In genomic region chr7:25855082-25855481, GRCm38 (mm10) we compare ENCODE assay signal across 9 mouse cellular contexts. TPM values are rescaled to one million over a fixed set of nuclear protein-coding genes. Genes with fewer than 3 reads are reported as not detected.
DNase-seq lines count a peak whose midpoint lies in the region; ATAC-seq and TF ChIP-seq lines count a peak whose summit lies in the region.
"Had no signal": no experiment of that assay in that cellular context is flagged by ENCODE, and none has a peak within 500 bp of the region (broad histone marks: within the 10 kb centered on the region; RNA-seq: fewer than 3 reads in every experiment).

No protein-coding gene starts in this region.

- H3K4me3 ChIP-seq in G1E (ENCODE audit: low read depth, low read length), result no peak overlapping the region
- H3K4me3 ChIP-seq in heart, postnatal 0 days (ENCODE audit: low read depth, low read length), result no peak overlapping the region
- H3K4me3 ChIP-seq: limb, embryonic 15.5 days had no signal

- WGBS in heart, postnatal 0 days, result 25% methylated on average over 8 of the region's 8 CpGs

- no peaks in the 10 kb centered on the region for H3K9me3 ChIP-seq in G1E (replicated peaks)
- H3K9me3 ChIP-seq in heart, postnatal 0 days (replicated peaks; ENCODE audit: control insufficient read depth, low read length), result no peaks in the 10 kb centered on the region
- H3K9me3 ChIP-seq: limb, embryonic 15.5 days had no signal

- no peak for ATAC-seq in G1E (ENCODE audit: extremely low read depth, insufficient number of reproducible peaks, low FRiP score, poor library complexity, severe bottlenecking)
- ATAC-seq in heart, postnatal 0 days (ENCODE audit: insufficient read depth, low read depth), result no peak

- peak; percentile 4 for DNase-seq in cerebellum, adult 9-10 months
- no peak for DNase-seq in cerebellum, adult 11-12 months
- peak; percentile 5 for DNase-seq in G1E (ENCODE audit: low spot score)
- DNase-seq in cerebellum, postnatal 14 days, result peak; percentile 67 to 78
- peak; percentile 29 for DNase-seq in heart, postnatal 0 days (ENCODE audit: low spot score)
- DNase-seq in layer of hippocampus, postnatal 25 days (ENCODE audit: extremely low spot score in 1 of 2, low spot score in 1 of 2), result peak; percentile 58 to 68
- peak; percentile 36 for DNase-seq in mesoderm, embryonic 11.5 days (ENCODE audit: low read depth, low spot score)
- DNase-seq in spleen, postnatal 4 days (ENCODE audit: low spot score in 2 of 2), result peak; percentile 39 to 75

- H3K27me3 ChIP-seq in G1E (ENCODE audit: insufficient read depth, low read length), result no peaks in the 10 kb centered on the region
- no peaks in the 10 kb centered on the region for H3K27me3 ChIP-seq in heart, postnatal 0 days (ENCODE audit: control insufficient read depth, insufficient read depth, low read length)
- H3K27me3 ChIP-seq: limb, embryonic 15.5 days had no signal

- H3K36me3 ChIP-seq in G1E (replicated peaks), result no peaks in the 10 kb centered on the region
- no peaks in the 10 kb centered on the region for H3K36me3 ChIP-seq in heart, postnatal 0 days (replicated peaks; ENCODE audit: control insufficient read depth, insufficient read depth, low read length)
- H3K36me3 ChIP-seq: limb, embryonic 15.5 days had no signal

- TF ChIP-seq CTCF in G1E (IDR thresholded peaks at IDR 0.05; ENCODE audit: low read depth, low read length), result peak; percentile 73
- peak; percentile 78 for TF ChIP-seq CTCF in heart, postnatal 0 days (IDR thresholded peaks at IDR 0.05; ENCODE audit: low read depth)

- H3K4me1 ChIP-seq in G1E (ENCODE audit: insufficient read depth, low read depth, low read length), result no peaks in the 10 kb centered on the region
- no peaks in the 10 kb centered on the region for H3K4me1 ChIP-seq in heart, postnatal 0 days (ENCODE audit: control insufficient read depth, insufficient read depth)

- no peak overlapping the region for H3K9ac ChIP-seq in heart, postnatal 0 days (replicated peaks; ENCODE audit: low read depth, low read length)
- H3K9ac ChIP-seq: limb, embryonic 15.5 days had no signal

- no peak overlapping the region for H3K27ac ChIP-seq in heart, postnatal 0 days (ENCODE audit: low read depth)
- H3K27ac ChIP-seq: limb, embryonic 15.5 days had no signal

- H3K4me2 ChIP-seq in heart, postnatal 0 days (ENCODE audit: low read depth, low read length), result no peak overlapping the region
- H3K4me2 ChIP-seq: limb, embryonic 15.5 days had no signal

- TF ChIP-seq EP300 in heart, postnatal 0 days (IDR thresholded peaks at IDR 0.05; ENCODE audit: low read depth), result no peak

RNA-seq across cellular contexts. Expression of gene Cyp2s1, which starts 38.4 kb away (rescaled TPM):
- not detected in 2 replicates for total RNA-seq in G1E (2014; fragmentation: Nextera tagmentation)
- 0.06 and 0.11 TPM in 2 replicates for total RNA-seq in G1E (2017)
- not detected in 2 replicates for polyA plus RNA-seq in G1E (2012)
- total RNA-seq in heart, postnatal 0 days (2014; rRNA removed; ENCODE audit: low replicate concordance), result 10.1 and 12.7 TPM in 2 replicates
- polyA plus RNA-seq in heart, postnatal 0 days (2015; fragmentation: Nextera tagmentation; extraction: Ambion mirVana), result 4.1 and 4.4 TPM in 2 replicates
- 1 to 10 TPM; 1.2 to 1.3 TPM for total RNA-seq in layer of hippocampus, postnatal 25 days (2021)

RNA-seq across cellular contexts. Expression of gene Cyp2b10, which starts 42.3 kb away (rescaled TPM):
- total RNA-seq in G1E (2014; fragmentation: Nextera tagmentation), result not detected in 2 replicates
- total RNA-seq in G1E (2017), result 0.35 TPM in 1 of 2 replicates, not detected in the other
- polyA plus RNA-seq in G1E (2012), result not detected in 2 replicates
- total RNA-seq in heart, postnatal 0 days (2014; rRNA removed; ENCODE audit: low replicate concordance), result not detected in 2 replicates
- 0.08 and 0.45 TPM in 2 replicates for polyA plus RNA-seq in heart, postnatal 0 days (2015; fragmentation: Nextera tagmentation; extraction: Ambion mirVana)
- under 1 TPM; 0.19 to 0.27 TPM for total RNA-seq in layer of hippocampus, postnatal 25 days (2021)
- polyA plus RNA-seq: limb, embryonic 15.5 days had no signal
